Mouse (Mus musculus) cerebellum, postnatal 14 days (tissue): ENCODE results near the gene Tas2r113.
"Not testable (repeated sequence)": the region's sequence is repeated elsewhere in the genome, so short reads cannot be mapped to it uniquely, and the experiment has no call there.

Experiments used
- DNase-seq, 2 experiments: peaks; one replicate each; pipeline ENCODE4 v3.0.0; 2021; ENCODE audit warnings: mixed read lengths in 2 of 2

Tas2r113 gene

DNA sequence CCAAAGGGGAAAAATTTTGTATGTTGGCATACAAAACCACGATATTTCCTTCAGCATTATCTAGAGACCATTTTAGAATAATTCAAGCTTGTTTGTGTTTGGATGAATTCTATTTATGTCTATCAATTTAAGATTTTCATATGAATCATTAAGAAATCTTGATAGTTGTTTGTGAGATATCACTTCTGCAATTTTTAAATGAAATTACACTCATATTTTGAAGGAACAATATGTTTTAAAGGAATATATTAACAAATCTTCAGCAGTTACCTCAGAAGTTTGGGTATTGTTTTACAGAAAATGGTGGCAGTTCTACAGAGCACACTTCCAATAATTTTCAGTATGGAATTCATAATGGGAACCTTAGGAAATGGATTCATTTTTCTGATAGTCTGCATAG, at the start of gene Tas2r113:
Gene Tas2r113 (plus strand): TSS at position 301 of the 400 bp plus-strand sequence.
- no peak for DNase-seq

DNA sequence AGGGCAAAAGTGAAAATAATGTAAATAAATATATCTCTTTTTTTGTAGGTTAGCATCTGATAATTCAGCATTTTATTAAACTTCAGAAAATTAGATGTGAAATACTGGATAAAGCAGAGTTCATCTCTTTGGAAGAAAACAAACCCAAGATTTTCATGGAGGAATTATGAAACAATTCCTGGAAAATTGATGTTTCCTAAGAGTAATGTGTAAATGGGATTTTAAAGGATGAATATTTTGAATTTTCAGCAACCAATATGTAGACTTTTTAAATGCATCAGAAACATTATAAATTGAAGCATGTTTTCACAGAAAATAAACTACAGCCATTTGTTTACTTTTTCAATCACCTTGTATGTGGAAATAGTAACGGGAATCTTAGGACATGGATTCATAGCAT, 46.0 kb upstream of the Tas2r113 start, which contains the start of gene Tas2r123:
Gene Tas2r123 (plus strand): TSS at position 301 of the 400 bp plus-strand sequence.
- no peak for DNase-seq

DNA sequence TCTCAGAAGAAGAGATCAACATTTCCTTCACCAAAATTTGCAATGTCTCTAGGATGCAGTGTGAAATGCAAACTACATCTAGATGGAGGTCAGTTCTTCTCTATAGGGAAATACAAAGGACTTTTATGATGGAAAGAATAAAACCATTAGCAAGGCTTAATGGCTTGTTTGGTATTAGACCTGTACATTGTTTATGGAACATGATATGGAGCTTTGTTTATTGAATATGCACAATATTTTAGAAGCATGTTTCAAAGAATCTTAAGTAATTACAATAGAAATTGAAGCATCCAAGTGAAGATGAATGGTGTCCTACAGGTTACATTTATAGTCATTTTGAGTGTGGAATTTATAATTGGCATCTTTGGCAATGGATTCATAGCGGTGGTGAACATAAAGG, 37.7 kb upstream of the Tas2r113 start, which contains the start of gene Tas2r116:
Gene Tas2r116 (plus strand): TSS at position 301 of the 400 bp plus-strand sequence.
- DNase-seq: no peak

DNA sequence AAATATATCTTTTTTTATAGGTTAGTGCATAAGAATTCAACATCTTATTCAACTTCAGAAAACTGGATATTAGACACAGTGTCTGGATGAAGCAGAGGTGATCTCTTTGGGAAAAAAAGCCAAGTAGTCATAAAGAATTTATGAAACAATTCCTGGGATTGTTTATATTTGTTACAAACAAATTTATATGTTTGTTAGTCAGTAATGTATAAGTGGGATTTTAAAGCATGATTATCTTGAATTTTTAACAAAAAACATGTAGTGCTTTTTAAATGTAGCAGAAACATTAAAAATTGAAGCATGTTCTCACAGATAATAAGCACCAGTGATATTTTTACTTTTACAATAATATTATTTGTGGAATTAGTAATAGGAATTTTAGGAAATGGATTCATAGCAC, 25.1 kb upstream of the Tas2r113 start, which contains the start of gene Tas2r110:
Gene Tas2r110 (plus strand): TSS at position 301 of the 400 bp plus-strand sequence.
- DNase-seq: no peak

DNA sequence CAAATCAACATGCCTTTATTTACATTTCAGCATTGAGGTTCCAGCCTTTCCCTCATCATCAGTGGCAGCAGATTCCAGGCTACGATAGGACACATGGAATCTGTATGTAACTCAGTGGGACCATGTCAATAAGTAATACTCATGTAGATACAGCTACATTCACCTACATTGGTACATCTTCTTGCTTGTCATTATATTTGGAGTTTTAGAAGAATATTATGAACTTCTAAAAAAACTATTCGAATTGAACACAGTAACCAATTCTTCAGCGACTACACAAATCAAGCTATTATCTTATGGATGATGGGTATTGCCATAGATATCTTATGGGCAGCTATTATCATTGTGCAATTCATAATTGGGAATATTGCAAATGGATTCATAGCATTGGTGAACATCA, 16.5 kb downstream of the Tas2r113 start, which contains the start of gene Tas2r125:
Gene Tas2r125 (plus strand): TSS at position 301 of the 400 bp plus-strand sequence.
- no peak for DNase-seq

DNA sequence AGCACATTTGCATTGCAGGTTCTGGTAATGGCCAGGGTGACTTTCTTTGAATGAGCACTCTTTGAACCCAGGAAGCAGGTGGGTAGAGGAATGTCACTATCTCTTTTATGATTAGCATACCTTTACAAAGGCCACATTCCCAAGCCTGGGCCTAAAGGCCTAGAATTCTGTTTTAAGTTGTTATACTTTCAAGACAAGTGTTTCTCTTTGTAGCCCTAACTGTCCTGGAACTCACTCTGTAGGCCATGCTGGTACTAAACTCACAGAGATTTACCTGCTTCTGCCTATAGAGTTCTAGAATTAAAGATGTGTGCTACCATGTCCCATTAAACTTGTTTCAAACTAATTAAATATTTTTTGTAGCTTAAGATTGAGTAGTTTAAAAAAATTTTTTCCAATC, 48.6 kb downstream of the Tas2r113 start:
- not testable (repeated sequence) for DNase-seq
